Mouse (Mus musculus): ENCODE measurements at regions not wholly inside any gene's neighbourhood (a gene's known extent, or its start where the extent isn't known, plus 50 kb on each side); places are given as distances from the start of the nearest gene placed in this dataset.
"Not testable (repeated sequence)": the region's sequence is repeated elsewhere in the genome, so short reads cannot be mapped to it uniquely, and the experiment has no call there.

GRCm38 (mm10) chr13:12671011-12671410 lies 105.3 kb downstream of the Ero1lb start:
- H3K27me3 ChIP-seq; H3K4me3 ChIP-seq; H3K9ac ChIP-seq; H3K27ac ChIP-seq (replicated peaks); H3K9me3 ChIP-seq; H3K4me1 ChIP-seq (replicated peaks); H3K36me3 ChIP-seq; ATAC-seq (ENCODE audit: low FRiP score, low read depth); H3K4me2 ChIP-seq: not testable (repeated sequence)
- 100% methylated on average over 2 of the region's 2 CpGs for WGBS

- H3K4me2 ChIP-seq; H3K27me3 ChIP-seq; H3K36me3 ChIP-seq; H3K9ac ChIP-seq; H3K4me3 ChIP-seq; H3K4me1 ChIP-seq (replicated peaks); H3K27ac ChIP-seq (replicated peaks); H3K9me3 ChIP-seq; ATAC-seq (ENCODE audit: low FRiP score, low read depth): not testable (repeated sequence)
- WGBS: no CpG with 5 or more reads among the region's 7 CpGs
Observed at GRCm38 (mm10) chr13:12668742-12669141, 103.1 kb downstream of the Ero1lb start.

GRCm38 (mm10) chr13:12667727-12668665 lies 102.3 kb downstream of the Ero1lb start:
- not testable (repeated sequence) for H3K27ac ChIP-seq (replicated peaks); H3K4me2 ChIP-seq; H3K4me3 ChIP-seq; H3K9me3 ChIP-seq; ATAC-seq (ENCODE audit: low FRiP score, low read depth); H3K4me1 ChIP-seq (replicated peaks); H3K9ac ChIP-seq; H3K36me3 ChIP-seq; H3K27me3 ChIP-seq
- WGBS: 85% methylated on average over 9 of the region's 9 CpGs

GRCm38 (mm10) chr13:12666050-12666449 lies 100.4 kb downstream of the Ero1lb start:
- H3K9me3 ChIP-seq; H3K27ac ChIP-seq (replicated peaks); H3K27me3 ChIP-seq; ATAC-seq (ENCODE audit: low FRiP score, low read depth); H3K4me2 ChIP-seq; H3K9ac ChIP-seq; H3K36me3 ChIP-seq; H3K4me1 ChIP-seq (replicated peaks); H3K4me3 ChIP-seq: not testable (repeated sequence)
- 88% methylated on average over 3 of the region's 3 CpGs for WGBS
